Mouse (Mus musculus): ENCODE measurements around the gene Tcstv1.
"Not testable (repeated sequence)": the region's sequence is repeated elsewhere in the genome, so short reads cannot be mapped to it uniquely, and the experiment has no call there.

DNA sequence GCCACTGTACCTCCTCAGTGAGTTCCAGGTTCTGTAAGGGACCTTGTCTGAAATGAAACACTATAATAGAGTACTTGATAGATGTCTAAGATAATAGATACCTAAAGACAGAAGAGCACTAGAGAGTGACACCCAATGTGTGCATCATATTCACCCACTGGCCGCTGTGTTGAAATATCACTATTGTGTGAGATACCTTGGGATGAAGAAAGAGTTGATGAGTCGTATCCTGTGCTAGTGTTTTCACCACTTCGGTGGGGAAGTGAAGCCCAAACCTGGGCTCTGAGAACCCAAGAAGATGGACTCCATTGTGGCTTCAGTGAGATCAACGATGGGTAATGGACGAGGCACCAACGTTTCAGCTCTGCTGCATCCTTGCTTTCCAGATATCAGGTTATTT is 32.2 kb downstream of the Tcstv1 start:
- not testable (repeated sequence) for TF ChIP-seq CTCF (IDR thresholded peaks at IDR 0.05; ENCODE audit: borderline replicate concordance, insufficient read depth, low read length); POLR2A (IDR thresholded peaks at IDR 0.05; ENCODE audit: low read depth, low read length)

Data from embryonic fibroblast, embryonic 13.5 days (primary cell).